Mouse (Mus musculus) megakaryocyte, embryonic 14.5 days (primary cell): ENCODE results near the gene Kcne3. TPM values are rescaled to one million over a fixed set of nuclear protein-coding genes. Genes with fewer than 3 reads are reported as not detected.

ENCODE experiments used
- H3K27me3 ChIP-seq: replicated peaks from 2 replicates; pipeline ENCODE3; 2012; ENCODE audit warnings: inconsistent platforms
- H3K36me3 ChIP-seq: replicated peaks from 2 replicates; pipeline ENCODE3; 2012; ENCODE audit warnings: low read length, inconsistent platforms, mixed read lengths
- H3K4me1 ChIP-seq: 2 replicates; pipeline ENCODE4 v1.6.1; 2012; ENCODE audit warnings: inconsistent platforms
- H3K4me3 ChIP-seq: replicated peaks from 2 replicates; pipeline ENCODE3; 2012; ENCODE audit warnings: moderate library complexity, mild to moderate bottlenecking, inconsistent platforms
- H3K9me3 ChIP-seq: 2 replicates; pipeline ENCODE4 v1.6.1; 2012; ENCODE audit warnings: inconsistent platforms
- FLI1 ChIP-seq: IDR thresholded peaks from 2 replicates; pipeline ENCODE4 v1.6.1; 2012; ENCODE audit warnings: low read length, inconsistent platforms, mixed read lengths
- GATA1 ChIP-seq: IDR thresholded peaks from 3 replicates; pipeline ENCODE4 v1.6.1; 2012; ENCODE audit warnings: mixed read lengths, low read length, inconsistent platforms, borderline replicate concordance
- polyA plus RNA-seq: library from polyadenylated mRNA; stranded (reverse); fragments of >175 nt; gene quantifications from 2 replicates; pipeline ENCODE4 v1.2.3, GENCODE M21; 2012; ENCODE audit warnings: low replicate concordance; ENCODE audit not compliant: insufficient read depth

Kcne3 gene
- not detected in 2 replicates for polyA plus RNA-seq

- Histone ChIP-seq H3K27me3 (peaks cover 84% of the 10 kb centered on the region), H3K4me1 (peaks cover 29% of the 10 kb centered on the region)
Observed at GRCm38 (mm10) chr7:100176269-100176668, at the start of gene Kcne3. TSS of gene Kcne3 (plus strand) at chr7:100176502.

GRCm38 (mm10) chr7:100126514-100126913 lies 49.8 kb upstream of the Kcne3 start:
- H3K4me1 ChIP-seq = peaks cover 11% of the 10 kb centered on the region
- peaks cover 8% of the 10 kb centered on the region for H3K27me3 ChIP-seq
- no peaks in the 10 kb centered on the region for H3K36me3 ChIP-seq
- no peak for TF ChIP-seq FLI1
- no peak for TF ChIP-seq GATA1
- H3K9me3 ChIP-seq = peaks cover 4% of the 10 kb centered on the region
- no peak overlapping the region for H3K4me3 ChIP-seq

More at GRCm38 (mm10) chr7:100176269-100176668, at the start of gene Kcne3:
- Histone ChIP-seq H3K9me3 (peaks cover 6% of the 10 kb centered on the region; the same call in 1 of the 2 replicates), H3K36me3 (no peaks in the 10 kb centered on the region), H3K4me3 (no peak within 1 kb of the TSS)
- TF ChIP-seq GATA1 (no peak), FLI1 (no peak)

- Histone ChIP-seq H3K9me3 (peaks cover 4% of the 10 kb centered on the region), H3K4me3 (no peak overlapping the region), H3K4me1 (peaks cover 10% of the 10 kb centered on the region), H3K27me3 (peaks cover 8% of the 10 kb centered on the region), H3K36me3 (no peaks in the 10 kb centered on the region)
- TF ChIP-seq FLI1 (no peak), GATA1 (no peak)
Observed at GRCm38 (mm10) chr7:100128262-100129041, 47.9 kb upstream of the Kcne3 start.

- no peak overlapping the region for H3K4me3 ChIP-seq
- H3K9me3 ChIP-seq = peaks cover 4% of the 10 kb centered on the region
- peaks cover 8% of the 10 kb centered on the region for H3K27me3 ChIP-seq
- TF ChIP-seq GATA1 (no peak), FLI1 (no peak)
- peaks cover 8% of the 10 kb centered on the region for H3K4me1 ChIP-seq
- H3K36me3 ChIP-seq = no peaks in the 10 kb centered on the region
Observed at GRCm38 (mm10) chr7:100130592-100130991, 45.7 kb upstream of the Kcne3 start.

- H3K36me3 ChIP-seq = no peaks in the 10 kb centered on the region
Observed at GRCm38 (mm10) chr7:100132379-100132778, 43.9 kb upstream of the Kcne3 start.

GRCm38 (mm10) chr7:100137038-100137437 lies 39.3 kb upstream of the Kcne3 start:
- TF ChIP-seq GATA1 (no peak), FLI1 (no peak)
- no peaks in the 10 kb centered on the region for H3K36me3 ChIP-seq
- H3K9me3 ChIP-seq = no peaks in the 10 kb centered on the region

More at GRCm38 (mm10) chr7:100132379-100132778, 43.9 kb upstream of the Kcne3 start:
- H3K4me1 ChIP-seq = peaks cover 12% of the 10 kb centered on the region
- TF ChIP-seq GATA1 (no peak), FLI1 (no peak)
- H3K4me3 ChIP-seq = no peak overlapping the region
- peaks cover 10% of the 10 kb centered on the region for H3K27me3 ChIP-seq
- no peaks in the 10 kb centered on the region for H3K9me3 ChIP-seq

GRCm38 (mm10) chr7:100138075-100138474 lies 38.2 kb upstream of the Kcne3 start:
- Histone ChIP-seq H3K9me3 (no peaks in the 10 kb centered on the region), H3K36me3 (no peaks in the 10 kb centered on the region), H3K4me3 (no peak overlapping the region), H3K4me1 (0 out of 2 replicates have a peak, but pooled peaks cover 4% of the 10 kb centered on the region), H3K27me3 (peaks cover 2% of the 10 kb centered on the region)
- TF ChIP-seq FLI1 (no peak), GATA1 (no peak)

More at GRCm38 (mm10) chr7:100137038-100137437, 39.3 kb upstream of the Kcne3 start:
- no peak overlapping the region for H3K4me3 ChIP-seq
- H3K4me1 ChIP-seq = 0 out of 2 replicates have a peak, but pooled peaks cover 4% of the 10 kb centered on the region
- peaks cover 2% of the 10 kb centered on the region for H3K27me3 ChIP-seq

- TF ChIP-seq FLI1 = no peak
- no peak for TF ChIP-seq GATA1
- H3K9me3 ChIP-seq = no peaks in the 10 kb centered on the region
- H3K27me3 ChIP-seq = peaks cover 10% of the 10 kb centered on the region
Observed at GRCm38 (mm10) chr7:100140591-100140990, 35.7 kb upstream of the Kcne3 start.

GRCm38 (mm10) chr7:100148586-100148985 lies 27.7 kb upstream of the Kcne3 start:
- peaks cover 31% of the 10 kb centered on the region for H3K27me3 ChIP-seq
- H3K36me3 ChIP-seq = no peaks in the 10 kb centered on the region
- TF ChIP-seq FLI1 = no peak
- TF ChIP-seq GATA1 = no peak

More at GRCm38 (mm10) chr7:100140591-100140990, 35.7 kb upstream of the Kcne3 start:
- Histone ChIP-seq H3K4me1 (0 out of 2 replicates have a peak, but pooled peaks cover 4% of the 10 kb centered on the region), H3K4me3 (no peak overlapping the region), H3K36me3 (no peaks in the 10 kb centered on the region)

GRCm38 (mm10) chr7:100150086-100150485 lies 26.2 kb upstream of the Kcne3 start:
- Histone ChIP-seq H3K36me3 (no peaks in the 10 kb centered on the region), H3K4me3 (no peak overlapping the region), H3K27me3 (peaks cover 29% of the 10 kb centered on the region), H3K9me3 (no peaks in the 10 kb centered on the region), H3K4me1 (no peaks in the 10 kb centered on the region)
- no peak for TF ChIP-seq GATA1
- TF ChIP-seq FLI1 = no peak

More at GRCm38 (mm10) chr7:100148586-100148985, 27.7 kb upstream of the Kcne3 start:
- H3K4me3 ChIP-seq = no peak overlapping the region
- H3K4me1 ChIP-seq = no peaks in the 10 kb centered on the region
- no peaks in the 10 kb centered on the region for H3K9me3 ChIP-seq
